In the genomic region with DNA sequence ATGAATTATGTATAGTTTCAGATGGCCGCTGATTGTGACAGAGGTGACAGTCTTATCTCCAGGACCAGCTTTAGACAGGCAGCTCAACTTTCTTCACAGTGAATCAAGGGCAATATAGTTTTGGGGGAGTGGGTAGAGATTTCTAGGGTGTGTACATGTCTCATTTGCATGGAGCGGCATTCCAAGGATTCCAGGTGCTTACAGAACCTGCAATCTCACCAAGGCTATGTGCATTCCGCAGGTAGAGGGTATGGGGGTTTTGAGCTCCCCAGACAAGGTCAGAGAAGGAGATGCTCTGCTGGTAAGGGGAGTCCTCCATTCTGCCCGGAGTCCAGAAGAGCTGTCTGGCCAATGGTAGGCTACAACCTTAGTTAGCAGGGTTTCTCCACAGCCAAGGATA, we compare ENCODE assay signal across 25 mouse cellular contexts. TPM values are rescaled to one million over a fixed set of nuclear protein-coding genes. Genes with fewer than 3 reads are reported as not detected.
DNase-seq lines count a peak whose midpoint lies in the region; ATAC-seq and TF ChIP-seq lines count a peak whose summit lies in the region.
"Had no signal": no experiment of that assay in that cellular context is flagged by ENCODE, and none has a peak within 500 bp of the region (broad histone marks: within the 10 kb centered on the region; RNA-seq: fewer than 3 reads in every experiment).

No protein-coding gene starts in this region.

- H3K36me3 ChIP-seq in kidney, adult 2 months (ENCODE audit: control insufficient read depth, insufficient read depth, low read length), result no peaks in the 10 kb centered on the region
- no peaks in the 10 kb centered on the region for H3K36me3 ChIP-seq in kidney, embryonic 15.5 days
- no peaks in the 10 kb centered on the region for H3K36me3 ChIP-seq in liver, embryonic 11.5 days (ENCODE audit: control insufficient read depth, insufficient read depth, low read length)
- H3K36me3 ChIP-seq in liver, embryonic 12.5 days, result no peaks in the 10 kb centered on the region
- H3K36me3 ChIP-seq: embryonic facial prominence, embryonic 12.5 days; forebrain, embryonic 12.5 days; heart, embryonic 10.5 days; heart, embryonic 15.5 days; hindbrain, embryonic 13.5 days had no signal

- TF ChIP-seq CTCF in kidney, adult 2 months (conservative IDR thresholded peaks at IDR 0.05; ENCODE audit: insufficient read depth, insufficient read length, low read depth, low read length), result no peak

- TF ChIP-seq POLR2A in kidney, adult 2 months (IDR thresholded peaks at IDR 0.05; ENCODE audit: low read depth, low read length), result no peak

- H3K4me2 ChIP-seq in kidney, embryonic 15.5 days, result no peak overlapping the region
- H3K4me2 ChIP-seq in liver, embryonic 11.5 days, result no peak overlapping the region
- no peak overlapping the region for H3K4me2 ChIP-seq in liver, embryonic 12.5 days
- H3K4me2 ChIP-seq: embryonic facial prominence, embryonic 12.5 days; forebrain, embryonic 12.5 days; heart, embryonic 15.5 days; hindbrain, embryonic 13.5 days had no signal

- DNase-seq in embryo, embryonic 10 days (ENCODE audit: low spot score), result peak; percentile 3
- no peak for DNase-seq in embryo, embryonic 9.5 days (ENCODE audit: extremely low spot score)
- peak; percentile 45 for DNase-seq in kidney, adult 2 months
- peak; percentile 9 for DNase-seq in liver, embryonic 11.5 days (ENCODE audit: low spot score)
- DNase-seq in R1 (ENCODE audit: low read depth, low spot score), result peak; percentile 88
- no peak for DNase-seq in left cerebral cortex, postnatal 4 days
- DNase-seq: adrenal gland, adult 8-10 months; adrenal gland, postnatal 36 days; B cell, adult 2 months; cerebellum, adult 2 months; cerebellum, postnatal 10 days; embryo, embryonic 11 days; gastrocnemius, postnatal 10 days; heart, adult 18-20 months; heart, postnatal 14 days had no signal

- no peak overlapping the region for H3K9ac ChIP-seq in kidney, embryonic 15.5 days
- no peak overlapping the region for H3K9ac ChIP-seq in liver, embryonic 11.5 days (ENCODE audit: low read depth, low read length)
- no peak overlapping the region for H3K9ac ChIP-seq in liver, embryonic 12.5 days
- H3K9ac ChIP-seq: embryonic facial prominence, embryonic 12.5 days; forebrain, embryonic 12.5 days; heart, embryonic 15.5 days; hindbrain, embryonic 13.5 days had no signal

- no peak overlapping the region for H3K4me3 ChIP-seq in kidney, adult 2 months (ENCODE audit: insufficient read depth, low read depth, low read length)
- no peak overlapping the region for H3K4me3 ChIP-seq in kidney, embryonic 15.5 days (replicated peaks)
- H3K4me3 ChIP-seq in liver, embryonic 11.5 days (ENCODE audit: low read depth, low read length), result no peak overlapping the region
- no peak overlapping the region for H3K4me3 ChIP-seq in liver, embryonic 12.5 days
- H3K4me3 ChIP-seq: embryonic facial prominence, embryonic 12.5 days; forebrain, embryonic 12.5 days; heart, embryonic 10.5 days; heart, embryonic 15.5 days; hindbrain, embryonic 13.5 days had no signal

- 43% methylated on average over 4 of the region's 4 CpGs for WGBS in kidney, adult 2 months
- 66% methylated on average over 4 of the region's 4 CpGs for WGBS in kidney, embryonic 15.5 days
- WGBS in liver, embryonic 11.5 days, result 67% methylated on average over 4 of the region's 4 CpGs
- WGBS in liver, embryonic 12.5 days (ENCODE audit: insufficient replicate concordance), result 55% methylated on average over 4 of the region's 4 CpGs

- H3K4me1 ChIP-seq in kidney, adult 2 months (ENCODE audit: control insufficient read depth, insufficient read depth, low read length), result no peaks in the 10 kb centered on the region
- H3K4me1 ChIP-seq in kidney, embryonic 15.5 days, result 0 out of 2 replicates have a peak, but pooled peaks cover 4% of the 10 kb centered on the region
- no peaks in the 10 kb centered on the region for H3K4me1 ChIP-seq in liver, embryonic 11.5 days (replicated peaks; ENCODE audit: control insufficient read depth, insufficient read depth, low read length)
- peaks cover 1% of the 10 kb centered on the region; the same call in 1 of the 2 replicates for H3K4me1 ChIP-seq in liver, embryonic 12.5 days
- H3K4me1 ChIP-seq: embryonic facial prominence, embryonic 12.5 days; forebrain, embryonic 12.5 days; heart, embryonic 10.5 days; heart, embryonic 15.5 days; hindbrain, embryonic 13.5 days had no signal

- peak overlapping the region; percentile 4 for H3K27ac ChIP-seq in kidney, adult 2 months (ENCODE audit: insufficient read depth, low read depth, low read length)
- H3K27ac ChIP-seq in kidney, embryonic 15.5 days, result no peak overlapping the region
- H3K27ac ChIP-seq in liver, embryonic 11.5 days (ENCODE audit: low read depth, low read length), result no peak overlapping the region
- H3K27ac ChIP-seq in liver, embryonic 12.5 days, result no peak overlapping the region
- H3K27ac ChIP-seq: embryonic facial prominence, embryonic 12.5 days; forebrain, embryonic 12.5 days; heart, embryonic 10.5 days; heart, embryonic 15.5 days; hindbrain, embryonic 13.5 days had no signal

- H3K27me3 ChIP-seq in kidney, adult 2 months (replicated peaks; ENCODE audit: control insufficient read depth, insufficient read depth, low read length), result no peaks in the 10 kb centered on the region
- no peaks in the 10 kb centered on the region for H3K27me3 ChIP-seq in kidney, embryonic 15.5 days
- H3K27me3 ChIP-seq in liver, embryonic 11.5 days (replicated peaks; ENCODE audit: control insufficient read depth, insufficient read depth, low read length), result no peaks in the 10 kb centered on the region
- H3K27me3 ChIP-seq in liver, embryonic 12.5 days (replicated peaks), result no peaks in the 10 kb centered on the region; the same call in none of the 2 replicates
- H3K27me3 ChIP-seq: embryonic facial prominence, embryonic 12.5 days; forebrain, embryonic 12.5 days; heart, embryonic 15.5 days; hindbrain, embryonic 13.5 days; Patski had no signal

- ATAC-seq in kidney, embryonic 15.5 days (replicated peaks; ENCODE audit: low FRiP score), result no peak
- ATAC-seq in liver, embryonic 11.5 days (replicated peaks; ENCODE audit: low FRiP score), result no peak
- ATAC-seq in liver, embryonic 12.5 days, result no peak
- ATAC-seq: CD4-positive, CD25-positive, alpha-beta regulatory T cell, adult 4 months; forebrain, embryonic 16.5 days; Patski had no signal

- intact Hi-C loops in left cerebral cortex, postnatal 4 days (cut with DNase I), result no loop called here

- no peaks in the 10 kb centered on the region for H3K9me3 ChIP-seq in kidney, embryonic 15.5 days (replicated peaks)
- no peaks in the 10 kb centered on the region for H3K9me3 ChIP-seq in liver, embryonic 11.5 days (ENCODE audit: control insufficient read depth, low read length)
- H3K9me3 ChIP-seq in liver, embryonic 12.5 days (replicated peaks), result no peaks in the 10 kb centered on the region
- H3K9me3 ChIP-seq: embryonic facial prominence, embryonic 12.5 days; forebrain, embryonic 12.5 days; heart, embryonic 10.5 days; heart, embryonic 15.5 days; hindbrain, embryonic 13.5 days had no signal

RNA-seq across cellular contexts. Expression of gene Bdh1, which starts 11.1 kb away (rescaled TPM):
- 197 and 276 TPM in 2 replicates for polyA plus RNA-seq in kidney, adult 2 months (2012; rRNA removed)
- 23.6 and 25.4 TPM in 2 replicates for polyA plus RNA-seq in kidney, embryonic 15.5 days (2015; fragmentation: Nextera tagmentation; extraction: Ambion mirVana)
- polyA plus RNA-seq in liver, embryonic 11.5 days (2014; fragmentation: Nextera tagmentation; extraction: Ambion mirVana), result 42.8 and 47.2 TPM in 2 replicates
- 45.8 and 46.6 TPM in 2 replicates for polyA plus RNA-seq in liver, embryonic 12.5 days (2016; fragmentation: Nextera tagmentation; extraction: Ambion mirVana)
- 100 to 1,000 TPM; 259 to 272 TPM for total RNA-seq in left cerebral cortex, postnatal 4 days (2021)

Comparison
In these comparisons a context has a peak if more than half of its experiments do, and no peak if none do; other contexts are left out.
1. DNase-seq: peak in embryo, embryonic 10 days (single experiment), kidney, adult 2 months (single experiment), liver, embryonic 11.5 days (single experiment) and R1 (single experiment); none in embryo, embryonic 9.5 days (single experiment) and left cerebral cortex, postnatal 4 days (single experiment).